Mouse (Mus musculus) small intestine, adult 2 months (tissue): ENCODE results near the gene Mef2b.

ENCODE experiments used
- CTCF ChIP-seq: fragments of 200-500 bp; IDR thresholded peaks from 2 replicates; pipeline ENCODE4 v1.5.1; 2012; ENCODE audit warnings: low read depth, mild to moderate bottlenecking, control low read depth, inconsistent platforms, low read length, moderate library complexity, mixed read lengths; ENCODE audit not compliant: insufficient replicate concordance, insufficient read length; ENCODE audit errors: extremely low read depth
- POLR2A ChIP-seq: fragments of 200-500 bp; IDR thresholded peaks from 2 replicates; pipeline ENCODE4 v1.6.1; 2012; ENCODE audit warnings: low read depth, mild to moderate bottlenecking, control low read depth, inconsistent platforms, low read length, moderate library complexity

GRCm38 (mm10) chr8:70147678-70148607, 8.4 kb downstream of the Mef2b start:
- TF ChIP-seq CTCF = no peak
- TF ChIP-seq POLR2A = no peak
